Comparison of ENCODE assay signal across 8 mouse cellular contexts in the genomic region with DNA sequence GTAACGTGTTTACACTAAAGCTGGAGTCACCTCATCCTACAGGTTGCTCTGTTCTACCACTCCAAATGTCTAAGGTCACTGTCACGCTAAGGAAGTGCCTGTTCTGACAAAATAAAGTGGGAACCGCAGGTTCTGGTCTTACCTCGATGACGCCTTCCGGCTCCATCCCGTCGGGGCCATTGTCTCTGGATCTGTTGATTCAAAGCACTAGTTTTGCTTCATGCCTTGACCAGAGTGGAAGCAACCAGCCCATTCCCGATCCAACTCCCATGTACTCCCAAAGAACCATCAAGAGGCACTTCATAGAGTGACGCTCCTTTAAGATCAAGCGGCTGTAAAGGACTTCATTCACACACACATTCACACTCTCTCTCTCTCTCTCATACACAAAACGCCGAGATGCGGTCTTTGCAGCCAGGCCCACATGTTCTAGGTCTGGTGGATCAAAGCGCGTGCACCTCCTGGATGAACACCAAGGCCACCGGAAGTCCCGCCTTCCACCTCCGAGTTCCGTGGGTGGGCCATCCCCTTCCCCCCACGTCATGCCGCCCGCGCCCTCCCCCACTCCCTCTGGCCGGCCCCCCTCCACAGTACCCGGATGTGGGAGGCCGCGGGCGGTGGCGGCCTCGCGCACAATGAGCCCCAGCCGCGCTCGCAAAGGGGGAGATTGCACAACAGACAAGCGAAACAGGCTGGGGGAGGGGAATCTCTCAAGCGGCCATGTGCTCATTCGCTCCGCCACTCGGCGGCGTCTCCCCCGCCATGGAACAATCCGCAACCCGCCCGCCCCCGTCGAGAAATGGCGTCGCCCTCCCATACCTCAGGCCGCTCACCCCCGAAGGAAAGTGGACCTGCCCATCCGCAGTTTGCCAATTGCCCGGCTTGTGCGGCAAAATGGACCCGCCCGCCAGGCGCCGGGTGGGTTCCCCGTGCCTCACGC. TPM values are rescaled to one million over a fixed set of nuclear protein-coding genes. Genes with fewer than 3 reads are reported as not detected.
DNase-seq lines count a peak whose midpoint lies in the region; ATAC-seq and TF ChIP-seq lines count a peak whose summit lies in the region.

No protein-coding gene starts in this region.

- H3K27ac ChIP-seq in embryonic facial prominence, embryonic 13.5 days, result peak overlapping the region; percentile 98
- H3K27ac ChIP-seq in limb, embryonic 14.5 days (replicated peaks; ENCODE audit: low read depth, low read length), result peak overlapping the region; percentile 97
- H3K27ac ChIP-seq in midbrain, postnatal 0 days (ENCODE audit: low read depth, low read length), result peak overlapping the region; percentile 99

- no peak for TF ChIP-seq CTCF in midbrain, postnatal 0 days (IDR thresholded peaks at IDR 0.05)

- peaks cover 23% of the 10 kb centered on the region for H3K4me1 ChIP-seq in embryonic facial prominence, embryonic 13.5 days
- peaks cover 15% of the 10 kb centered on the region for H3K4me1 ChIP-seq in limb, embryonic 14.5 days (ENCODE audit: control insufficient read depth, insufficient read depth, low read length)
- 0 out of 2 replicates have a peak, but pooled peaks cover 6% of the 10 kb centered on the region for H3K4me1 ChIP-seq in midbrain, postnatal 0 days (ENCODE audit: insufficient read depth, low read length)

- peak overlapping the region; percentile 100 for H3K4me3 ChIP-seq in embryonic facial prominence, embryonic 13.5 days
- peak overlapping the region; percentile 100 for H3K4me3 ChIP-seq in limb, embryonic 14.5 days (replicated peaks; ENCODE audit: low read length)
- peak overlapping the region; percentile 98 for H3K4me3 ChIP-seq in midbrain, postnatal 0 days (ENCODE audit: low read depth, low read length)

- peak overlapping the region; percentile 87 for H3K4me2 ChIP-seq in embryonic facial prominence, embryonic 13.5 days
- H3K4me2 ChIP-seq in limb, embryonic 14.5 days (replicated peaks; ENCODE audit: low read depth, low read length, severe bottlenecking), result peak overlapping the region; percentile 88
- H3K4me2 ChIP-seq in midbrain, postnatal 0 days (ENCODE audit: low read depth, low read length, poor library complexity, severe bottlenecking), result peak overlapping the region; percentile 83

- under 1% methylated on average over 58 of the region's 61 CpGs for WGBS in embryonic facial prominence, embryonic 13.5 days
- 1% methylated on average over 46 of the region's 61 CpGs for WGBS in limb, embryonic 14.5 days
- 2% methylated on average over 52 of the region's 61 CpGs for WGBS in midbrain, postnatal 0 days

- peak; percentile 54; the same call in 1 of the 2 replicates for TF ChIP-seq POLR2A in limb, embryonic 14.5 days (IDR thresholded peaks at IDR 0.05; ENCODE audit: borderline replicate concordance, extremely low read depth, insufficient read depth, insufficient read length)

- no peaks in the 10 kb centered on the region for H3K9me3 ChIP-seq in embryonic facial prominence, embryonic 13.5 days
- H3K9me3 ChIP-seq in limb, embryonic 14.5 days (ENCODE audit: control insufficient read depth, low read length), result no peaks in the 10 kb centered on the region
- no peaks in the 10 kb centered on the region for H3K9me3 ChIP-seq in midbrain, postnatal 0 days (ENCODE audit: low read length)

- peak; percentile 94 for DNase-seq in 3134 (ENCODE audit: extremely low read depth, insufficient read length, low spot score)
- DNase-seq in adrenal gland, postnatal 36 days, result peak; percentile 97 to 99
- DNase-seq in heart, adult 8-10 months (ENCODE audit: low spot score), result peak; percentile 93
- DNase-seq in kidney, adult 9 months, result peak; percentile 95
- DNase-seq in limb, embryonic 14.5 days (ENCODE audit: low spot score), result peak; percentile 93
- peak; percentile 99 for DNase-seq in midbrain, postnatal 0 days (ENCODE audit: low spot score)
- peak; percentile 84 to 92 for DNase-seq in spleen, postnatal 14 days (ENCODE audit: low spot score in 2 of 2)

- ATAC-seq in embryonic facial prominence, embryonic 13.5 days (ENCODE audit: insufficient number of reproducible peaks, insufficient read depth, low FRiP score, low TSS enrichment, low read depth), result peak; percentile 59
- peak; percentile 73 for ATAC-seq in limb, embryonic 14.5 days (ENCODE audit: low FRiP score, low read depth)
- peak; percentile 87 for ATAC-seq in midbrain, postnatal 0 days (ENCODE audit: low FRiP score)

- H3K9ac ChIP-seq in embryonic facial prominence, embryonic 13.5 days, result peak overlapping the region; percentile 100
- peak overlapping the region; percentile 99 for H3K9ac ChIP-seq in limb, embryonic 14.5 days (ENCODE audit: low read depth, low read length, severe bottlenecking)
- peak overlapping the region; percentile 100 for H3K9ac ChIP-seq in midbrain, postnatal 0 days (replicated peaks; ENCODE audit: low read length, poor library complexity, severe bottlenecking)

- no peaks in the 10 kb centered on the region for H3K27me3 ChIP-seq in embryonic facial prominence, embryonic 13.5 days
- no peaks in the 10 kb centered on the region for H3K27me3 ChIP-seq in limb, embryonic 14.5 days (ENCODE audit: control insufficient read depth, insufficient read depth, low read length)
- H3K27me3 ChIP-seq in midbrain, postnatal 0 days (ENCODE audit: insufficient read depth, low read length), result no peaks in the 10 kb centered on the region

- peaks cover 75% of the 10 kb centered on the region for H3K36me3 ChIP-seq in embryonic facial prominence, embryonic 13.5 days
- H3K36me3 ChIP-seq in limb, embryonic 14.5 days (ENCODE audit: control insufficient read depth, insufficient read depth, low read length), result peaks cover 84% of the 10 kb centered on the region
- peaks cover 41% of the 10 kb centered on the region for H3K36me3 ChIP-seq in midbrain, postnatal 0 days (ENCODE audit: insufficient read depth, low read length)

RNA-seq across cellular contexts. Expression of a gene that starts 1.2 kb away (rescaled TPM):
- 100 to 1,000 TPM; 678 to 712 TPM for total RNA-seq in adrenal gland, postnatal 36 days (2021)
- 514 and 625 TPM in 2 replicates for polyA plus RNA-seq in embryonic facial prominence, embryonic 13.5 days (2015; fragmentation: Nextera tagmentation; extraction: Ambion mirVana)
- 100 to 1,000 TPM; 162 to 194 (median 186) TPM for total RNA-seq in heart, adult 8-10 months (2022)
- 887 and 919 TPM in 2 replicates for polyA plus RNA-seq in limb, embryonic 14.5 days (2012; rRNA removed)
- 547 and 561 TPM in 2 replicates for polyA plus RNA-seq in limb, embryonic 14.5 days (2014; fragmentation: Nextera tagmentation; extraction: Ambion mirVana)
- total RNA-seq in midbrain, postnatal 0 days (2014; rRNA removed), result 767 and 793 TPM in 2 replicates
- 501 and 502 TPM in 2 replicates for polyA plus RNA-seq in midbrain, postnatal 0 days (2015; fragmentation: Nextera tagmentation; extraction: Ambion mirVana)

RNA-seq across cellular contexts. Expression of a gene that starts 5.1 kb away (rescaled TPM):
- total RNA-seq in adrenal gland, postnatal 36 days (2021), result 10 to 100 TPM; 20.1 to 28.6 TPM
- polyA plus RNA-seq in embryonic facial prominence, embryonic 13.5 days (2015; fragmentation: Nextera tagmentation; extraction: Ambion mirVana), result 11.4 and 11.9 TPM in 2 replicates
- total RNA-seq in heart, adult 8-10 months (2022), result 1 to 10 TPM; 4.5 to 7.0 (median 6.3) TPM
- polyA plus RNA-seq in limb, embryonic 14.5 days (2012; rRNA removed), result 16.6 and 24.3 TPM in 2 replicates
- 20.5 and 24.7 TPM in 2 replicates for polyA plus RNA-seq in limb, embryonic 14.5 days (2014; fragmentation: Nextera tagmentation; extraction: Ambion mirVana)
- total RNA-seq in midbrain, postnatal 0 days (2014; rRNA removed), result 7.2 and 10.3 TPM in 2 replicates
- 10.6 and 11.0 TPM in 2 replicates for polyA plus RNA-seq in midbrain, postnatal 0 days (2015; fragmentation: Nextera tagmentation; extraction: Ambion mirVana)

RNA-seq across cellular contexts. Expression of a gene that starts 8.6 kb away (rescaled TPM):
- 100 to 1,000 TPM in 1 of 2 experiments, 10 to 100 TPM in 1; 91.4 to 126 TPM for total RNA-seq in adrenal gland, postnatal 36 days (2021)
- polyA plus RNA-seq in embryonic facial prominence, embryonic 13.5 days (2015; fragmentation: Nextera tagmentation; extraction: Ambion mirVana), result 54.3 and 74.9 TPM in 2 replicates
- total RNA-seq in heart, adult 8-10 months (2022), result 10 to 100 TPM; 13.6 to 18.8 (median 15.5) TPM
- 117 and 155 TPM in 2 replicates for polyA plus RNA-seq in limb, embryonic 14.5 days (2012; rRNA removed)
- 28.9 and 30.8 TPM in 2 replicates for polyA plus RNA-seq in limb, embryonic 14.5 days (2014; fragmentation: Nextera tagmentation; extraction: Ambion mirVana)
- total RNA-seq in midbrain, postnatal 0 days (2014; rRNA removed), result 224 and 278 TPM in 2 replicates
- 118 and 123 TPM in 2 replicates for polyA plus RNA-seq in midbrain, postnatal 0 days (2015; fragmentation: Nextera tagmentation; extraction: Ambion mirVana)

RNA-seq across cellular contexts. Expression of a gene that starts 10.8 kb away (rescaled TPM):
- 10 to 100 TPM; 70.6 to 80.4 TPM for total RNA-seq in adrenal gland, postnatal 36 days (2021)
- polyA plus RNA-seq in embryonic facial prominence, embryonic 13.5 days (2015; fragmentation: Nextera tagmentation; extraction: Ambion mirVana), result 119 and 122 TPM in 2 replicates
- total RNA-seq in heart, adult 8-10 months (2022), result 10 to 100 TPM; 27.2 to 40.0 (median 28.7) TPM
- 172 and 297 TPM in 2 replicates for polyA plus RNA-seq in limb, embryonic 14.5 days (2012; rRNA removed)
- 95.4 and 99.0 TPM in 2 replicates for polyA plus RNA-seq in limb, embryonic 14.5 days (2014; fragmentation: Nextera tagmentation; extraction: Ambion mirVana)
- 81.7 and 89.2 TPM in 2 replicates for total RNA-seq in midbrain, postnatal 0 days (2014; rRNA removed)
- polyA plus RNA-seq in midbrain, postnatal 0 days (2015; fragmentation: Nextera tagmentation; extraction: Ambion mirVana), result 70.3 and 74.0 TPM in 2 replicates

RNA-seq across cellular contexts. Expression of a gene that starts 14.5 kb away (rescaled TPM):
- total RNA-seq in adrenal gland, postnatal 36 days (2021), result 1 to 10 TPM; 1.7 to 2.5 TPM
- 0.21 and 0.39 TPM in 2 replicates for polyA plus RNA-seq in embryonic facial prominence, embryonic 13.5 days (2015; fragmentation: Nextera tagmentation; extraction: Ambion mirVana)
- total RNA-seq in heart, adult 8-10 months (2022), result 1 to 10 TPM; 2.6 to 4.3 (median 2.9) TPM
- 4.4 and 5.2 TPM in 2 replicates for polyA plus RNA-seq in limb, embryonic 14.5 days (2012; rRNA removed)
- 0.77 and 0.98 TPM in 2 replicates for polyA plus RNA-seq in limb, embryonic 14.5 days (2014; fragmentation: Nextera tagmentation; extraction: Ambion mirVana)
- 0.27 and 0.57 TPM in 2 replicates for total RNA-seq in midbrain, postnatal 0 days (2014; rRNA removed)
- polyA plus RNA-seq in midbrain, postnatal 0 days (2015; fragmentation: Nextera tagmentation; extraction: Ambion mirVana), result 0.96 and 1.1 TPM in 2 replicates

Comparison
In these comparisons a context has a peak if more than half of its experiments do, and no peak if none do; other contexts are left out.
1. Peak in every context shown above with its lines: DNase-seq, ATAC-seq, H3K4me3 ChIP-seq and H3K27ac ChIP-seq.
2. RNA of a gene that starts 8.6 kb away (total RNA-seq): 224 to 278 TPM in midbrain, postnatal 0 days and 91.4 to 126 TPM in adrenal gland, postnatal 36 days; 13.6 to 18.8 TPM in heart, adult 8-10 months; every median in the first group is over 4 times any median in the second.